Mouse (Mus musculus) urinary bladder, postnatal 36 days (tissue): ENCODE measurements around the gene Krit1.
A peak's percentile ranks its signal among the peaks of the same experiment; 100 is the strongest.
"Not testable (repeated sequence)": the region's sequence is repeated elsewhere in the genome, so short reads cannot be mapped to it uniquely, and the experiment has no call there.

Source experiments
- DNase-seq, 2 experiments: peaks; one replicate each; pipeline ENCODE4 v3.0.0; 2022; ENCODE audit warnings: low spot score in 2 of 2, mixed read lengths in 1 of 2

Krit1 gene

GRCm38 (mm10) chr5:3886862-3887261 is 83.9 kb downstream of the Krit1 start:
- not testable (repeated sequence) for DNase-seq

GRCm38 (mm10) chr5:3889201-3889600 is 86.2 kb downstream of the Krit1 start:
- no peak for DNase-seq

- DNase-seq = peak in 1 of 2 experiments; percentile 27
Observed at GRCm38 (mm10) chr5:3893459-3894293, 90.7 kb downstream of the Krit1 start, which contains the start of gene Mterf1a. TSS of gene Mterf1a (minus strand) at chr5:3893933.

GRCm38 (mm10) chr5:3894294-3894619 is 91.3 kb downstream of the Krit1 start:
- not testable (repeated sequence) for DNase-seq
